Mouse (Mus musculus) testis, adult 2 months (tissue): Measurements from ENCODE around the gene Acy3.

ENCODE experiments used
- CTCF ChIP-seq: fragments of 200-500 bp; IDR thresholded peaks from 2 replicates; pipeline ENCODE4 v1.5.1; 2012; ENCODE audit warnings: low read depth, mild to moderate bottlenecking, inconsistent platforms, low read length, moderate library complexity; ENCODE audit not compliant: control insufficient read depth, insufficient read depth, insufficient replicate concordance
- POLR2A ChIP-seq: fragments of 200-500 bp; IDR thresholded peaks from 2 replicates; pipeline ENCODE4 v1.6.1; 2012; ENCODE audit warnings: low read depth, mild to moderate bottlenecking, inconsistent platforms, low read length, moderate library complexity; ENCODE audit not compliant: control insufficient read depth

- TF ChIP-seq POLR2A (no peak), CTCF (no peak)
Measured at GRCm38 (mm10) chr19:3975866-3976265, 10.5 kb upstream of the Acy3 start.
